Mouse (Mus musculus) embryonic facial prominence, embryonic 13.5 days (tissue): ENCODE results near the gene Bhlhe40. TPM values are rescaled to one million over a fixed set of nuclear protein-coding genes. Genes with fewer than 3 reads are reported as not detected.

Source experiments
- ATAC-seq: fragments of 200-750 bp; cut with Nextera tagmentation; 2 replicates; pipeline ENCODE4 v1.8.0; 2017; ENCODE audit warnings: low read depth; ENCODE audit not compliant: insufficient number of reproducible peaks, insufficient read depth, low FRiP score, low TSS enrichment
- H3K27ac ChIP-seq: fragments of 300-500 bp; sonication (generic); 2 replicates; pipeline ENCODE4 v1.5.1; 2015; ENCODE audit warnings: moderate library complexity, mild to moderate bottlenecking, inconsistent platforms
- H3K27me3 ChIP-seq: fragments of 300-500 bp; sonication (generic); 2 replicates; pipeline ENCODE4 v1.6.1; 2015; ENCODE audit warnings: mild to moderate bottlenecking, inconsistent platforms
- H3K36me3 ChIP-seq: fragments of 300-500 bp; sonication (generic); 2 replicates; pipeline ENCODE4 v1.6.1; 2015; ENCODE audit warnings: mild to moderate bottlenecking, inconsistent platforms
- H3K4me1 ChIP-seq: fragments of 300-500 bp; sonication (generic); 2 replicates; pipeline ENCODE4 v1.6.1; 2015; ENCODE audit warnings: inconsistent platforms
- H3K4me2 ChIP-seq: fragments of 300-500 bp; sonication (generic); 2 replicates; pipeline ENCODE4 v1.6.1; 2015; ENCODE audit warnings: moderate library complexity, mild to moderate bottlenecking, inconsistent platforms
- H3K4me3 ChIP-seq: fragments of 300-500 bp; sonication (generic); 2 replicates; pipeline ENCODE4 v1.5.1; 2015; ENCODE audit warnings: mild to moderate bottlenecking, inconsistent platforms
- H3K9ac ChIP-seq: fragments of 300-500 bp; sonication (generic); 2 replicates; pipeline ENCODE4 v1.6.1; 2015; ENCODE audit warnings: mild to moderate bottlenecking, inconsistent platforms
- H3K9me3 ChIP-seq: fragments of 300-500 bp; sonication (generic); 2 replicates; pipeline ENCODE4 v1.6.1; 2016; ENCODE audit warnings: inconsistent platforms
- WGBS: fragments of 180-500 bp; shearing (Covaris S2); methylation state at CpG from one replicate; pipeline ENCODE4 v1.1.7; 2015; ENCODE audit warnings: mixed read lengths; 5-methylcytosine and 5-hydroxymethylcytosine counted together
- polyA plus RNA-seq: library from polyadenylated mRNA; unstranded; fragments of >200 nt; fragmentation: Nextera tagmentation; extraction: Ambion mirVana; gene quantifications from 2 replicates; pipeline ENCODE4 v1.2.1, GENCODE M21; 2015

The Bhlhe40 gene
- polyA plus RNA-seq, 1 experiment from 2014 or later: 6.2 TPM

GRCm38 (mm10) chr6:108709471-108710231 lies 49.2 kb downstream of the Bhlhe40 start:
- H3K36me3 ChIP-seq: no peaks in the 10 kb centered on the region
- ATAC-seq: peak; percentile 65
- H3K27ac ChIP-seq: no peak overlapping the region
- peak overlapping the region; percentile 74 for H3K4me2 ChIP-seq
- peak overlapping the region; percentile 38 for H3K4me3 ChIP-seq
- H3K27me3 ChIP-seq: peaks cover 24% of the 10 kb centered on the region
- no peaks in the 10 kb centered on the region for H3K9me3 ChIP-seq
- H3K9ac ChIP-seq: peak overlapping the region; percentile 16; the same call in 1 of the 2 replicates
- peaks cover 10% of the 10 kb centered on the region for H3K4me1 ChIP-seq
- WGBS: under 1% methylated on average over 29 of the region's 29 CpGs

GRCm38 (mm10) chr6:108710667-108711066 lies 50.2 kb downstream of the Bhlhe40 start:
- Histone ChIP-seq H3K9ac (no peak overlapping the region), H3K27ac (no peak overlapping the region), H3K9me3 (no peaks in the 10 kb centered on the region), H3K36me3 (no peaks in the 10 kb centered on the region), H3K27me3 (peaks cover 24% of the 10 kb centered on the region), H3K4me1 (peaks cover 10% of the 10 kb centered on the region), H3K4me2 (no peak overlapping the region), H3K4me3 (no peak overlapping the region)
- no peak for ATAC-seq
- WGBS: 69% methylated on average over 3 of the region's 3 CpGs

- H3K9me3 ChIP-seq: no peaks in the 10 kb centered on the region
- no peak overlapping the region for H3K9ac ChIP-seq
- H3K27me3 ChIP-seq: peaks cover 24% of the 10 kb centered on the region
- 76% methylated on average over 4 of the region's 4 CpGs for WGBS
- H3K36me3 ChIP-seq: no peaks in the 10 kb centered on the region
- ATAC-seq: no peak
- peaks cover 10% of the 10 kb centered on the region for H3K4me1 ChIP-seq
- H3K27ac ChIP-seq: no peak overlapping the region
- H3K4me3 ChIP-seq: no peak overlapping the region
- H3K4me2 ChIP-seq: no peak overlapping the region
These were observed 50.9 kb downstream of the Bhlhe40 start for GRCm38 (mm10) chr6:108711192-108711964.

DNA sequence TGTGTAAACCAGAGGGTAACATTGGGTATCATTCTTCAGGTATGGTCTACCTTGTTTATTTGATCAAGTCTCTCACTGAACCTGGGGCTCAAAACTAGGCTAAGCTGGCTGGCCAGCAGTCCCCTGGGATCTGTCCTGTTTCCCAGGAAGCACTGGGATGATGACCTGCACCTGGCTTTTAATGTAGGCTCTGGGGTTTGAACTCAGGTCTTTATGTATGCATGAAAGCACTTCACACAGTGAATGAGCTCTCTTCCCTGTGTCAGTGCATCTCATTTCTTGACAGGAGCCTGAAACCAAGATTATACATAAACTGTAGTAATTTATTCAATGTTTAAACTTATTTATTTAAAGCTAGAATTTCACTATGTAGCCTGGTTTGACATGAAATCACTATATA lies 51.7 kb downstream of the Bhlhe40 start:
- ATAC-seq: no peak

GRCm38 (mm10) chr6:108713175-108713974 lies 52.9 kb downstream of the Bhlhe40 start:
- H3K9me3 ChIP-seq: no peaks in the 10 kb centered on the region
- H3K27me3 ChIP-seq: peaks cover 18% of the 10 kb centered on the region
- ATAC-seq: no peak
- no peak overlapping the region for H3K27ac ChIP-seq
- H3K9ac ChIP-seq: no peak overlapping the region
- H3K4me3 ChIP-seq: no peak overlapping the region
- H3K36me3 ChIP-seq: no peaks in the 10 kb centered on the region
- peaks cover 10% of the 10 kb centered on the region for H3K4me1 ChIP-seq
- H3K4me2 ChIP-seq: no peak overlapping the region
- WGBS: 59% methylated on average over 7 of the region's 7 CpGs

More for the DNA sequence above, 51.7 kb downstream of the Bhlhe40 start:
- no peaks in the 10 kb centered on the region for H3K36me3 ChIP-seq
- H3K27me3 ChIP-seq: peaks cover 20% of the 10 kb centered on the region
- no peak overlapping the region for H3K9ac ChIP-seq
- no peaks in the 10 kb centered on the region for H3K9me3 ChIP-seq
- no peak overlapping the region for H3K4me3 ChIP-seq
- no peak overlapping the region for H3K27ac ChIP-seq
- peaks cover 10% of the 10 kb centered on the region for H3K4me1 ChIP-seq
- no peak overlapping the region for H3K4me2 ChIP-seq

Other genes with a start within 250 kb of the Bhlhe40 start
- gene Arl8b, start 122.5 kb downstream of the Bhlhe40 start, polyA plus RNA-seq: 63.3 and 70.2 TPM in 2 replicates
- gene Edem1, start 168.0 kb downstream of the Bhlhe40 start, polyA plus RNA-seq: 19.5 and 22.0 TPM in 2 replicates